Comparison of ENCODE assay signal across 28 mouse cellular contexts in the genomic region with DNA sequence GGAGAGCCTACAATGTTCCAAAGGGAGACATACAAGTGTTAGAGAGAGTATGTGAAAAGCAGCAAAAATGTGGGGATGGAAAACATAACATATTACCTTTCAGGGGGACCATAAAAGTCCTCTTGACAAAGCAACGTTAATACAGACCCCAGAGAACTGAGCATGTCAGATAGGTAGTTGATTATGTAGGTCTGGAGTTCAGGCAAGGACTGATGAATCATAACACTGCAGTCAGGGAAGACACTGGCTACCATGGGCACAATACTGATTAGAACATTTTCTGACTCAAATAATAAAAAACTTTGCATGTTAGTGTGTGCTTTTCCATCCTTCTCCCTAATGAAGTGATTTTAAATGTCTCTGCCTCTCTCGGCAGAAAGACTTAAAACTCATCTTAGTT. TPM values are rescaled to one million over a fixed set of nuclear protein-coding genes. Genes with fewer than 3 reads are reported as not detected.
A peak's percentile ranks its signal among the peaks of the same experiment; 100 is the strongest.
DNase-seq lines count a peak whose midpoint lies in the region; ATAC-seq and TF ChIP-seq lines count a peak whose summit lies in the region.
"Had no signal": no experiment of that assay in that cellular context is flagged by ENCODE, and none has a peak within 500 bp of the region (broad histone marks: within the 10 kb centered on the region; RNA-seq: fewer than 3 reads in every experiment).

No protein-coding gene starts in this region.

- no peak for TF ChIP-seq CTCF in intestine, postnatal 0 days (IDR thresholded peaks at IDR 0.05; ENCODE audit: low read depth)
- TF ChIP-seq CTCF in brain, embryonic 14.5 days (IDR thresholded peaks at IDR 0.05; ENCODE audit: borderline replicate concordance, extremely low read depth, insufficient read depth, insufficient read length): no peak

- H3K9me3 ChIP-seq in intestine, postnatal 0 days (ENCODE audit: control insufficient read depth): no peaks in the 10 kb centered on the region
- H3K9me3 ChIP-seq in intestine, embryonic 15.5 days: no peaks in the 10 kb centered on the region
- no peaks in the 10 kb centered on the region for H3K9me3 ChIP-seq in liver, embryonic 11.5 days (ENCODE audit: control insufficient read depth, low read length)
- H3K9me3 ChIP-seq: forebrain, embryonic 12.5 days; heart, embryonic 10.5 days; heart, embryonic 15.5 days; hindbrain, embryonic 12.5 days; limb, embryonic 12.5 days; lung, embryonic 15.5 days; midbrain, embryonic 12.5 days; neural tube, embryonic 15.5 days had no signal

- H3K4me1 ChIP-seq in intestine, postnatal 0 days (replicated peaks; ENCODE audit: control insufficient read depth, insufficient read depth, low read length): no peaks in the 10 kb centered on the region
- no peaks in the 10 kb centered on the region for H3K4me1 ChIP-seq in intestine, embryonic 15.5 days (replicated peaks)
- no peaks in the 10 kb centered on the region for H3K4me1 ChIP-seq in liver, embryonic 11.5 days (replicated peaks; ENCODE audit: control insufficient read depth, insufficient read depth, low read length)
- H3K4me1 ChIP-seq: forebrain, embryonic 12.5 days; hindbrain, embryonic 12.5 days; midbrain, embryonic 12.5 days; neural tube, embryonic 15.5 days had no signal

- WGBS in intestine, postnatal 0 days: 51% methylated on average over 2 of the region's 2 CpGs
- 55% methylated on average over 2 of the region's 2 CpGs for WGBS in intestine, embryonic 15.5 days
- 57% methylated on average over 2 of the region's 2 CpGs for WGBS in liver, embryonic 11.5 days

- no peak overlapping the region for H3K4me3 ChIP-seq in intestine, postnatal 0 days (ENCODE audit: low read depth, low read length)
- H3K4me3 ChIP-seq in intestine, embryonic 15.5 days (replicated peaks): no peak overlapping the region
- no peak overlapping the region for H3K4me3 ChIP-seq in liver, embryonic 11.5 days (ENCODE audit: low read depth, low read length)
- H3K4me3 ChIP-seq: erythroblast, embryonic 14.5 days; forebrain, embryonic 12.5 days; heart, embryonic 10.5 days; heart, embryonic 15.5 days; hindbrain, embryonic 12.5 days; limb, embryonic 12.5 days; lung, embryonic 15.5 days; midbrain, embryonic 12.5 days; neural tube, embryonic 15.5 days had no signal

- no peaks in the 10 kb centered on the region for H3K36me3 ChIP-seq in intestine, postnatal 0 days (ENCODE audit: control insufficient read depth, insufficient read depth)
- no peaks in the 10 kb centered on the region for H3K36me3 ChIP-seq in intestine, embryonic 15.5 days
- H3K36me3 ChIP-seq in liver, embryonic 11.5 days (ENCODE audit: control insufficient read depth, insufficient read depth, low read length): no peaks in the 10 kb centered on the region
- H3K36me3 ChIP-seq: forebrain, embryonic 12.5 days; heart, embryonic 10.5 days; heart, embryonic 15.5 days; hindbrain, embryonic 12.5 days; limb, embryonic 12.5 days; lung, embryonic 15.5 days; midbrain, embryonic 12.5 days; neural tube, embryonic 15.5 days had no signal

- no peak overlapping the region for H3K27ac ChIP-seq in intestine, postnatal 0 days (ENCODE audit: low read depth, low read length)
- H3K27ac ChIP-seq in intestine, embryonic 15.5 days: no peak overlapping the region
- H3K27ac ChIP-seq in liver, embryonic 11.5 days (ENCODE audit: low read depth, low read length): no peak overlapping the region
- H3K27ac ChIP-seq: forebrain, embryonic 12.5 days; heart, embryonic 10.5 days; heart, embryonic 15.5 days; hindbrain, embryonic 12.5 days; limb, embryonic 12.5 days; lung, embryonic 15.5 days; midbrain, embryonic 12.5 days; neural tube, embryonic 15.5 days; stomach, postnatal 0 days had no signal

- H3K4me2 ChIP-seq in intestine, postnatal 0 days (replicated peaks; ENCODE audit: low read depth): peak overlapping the region; percentile 39; the same call in 1 of the 2 replicates
- no peak overlapping the region for H3K4me2 ChIP-seq in intestine, embryonic 15.5 days (replicated peaks)
- H3K4me2 ChIP-seq in liver, embryonic 11.5 days: no peak overlapping the region
- H3K4me2 ChIP-seq: forebrain, embryonic 12.5 days; hindbrain, embryonic 12.5 days; midbrain, embryonic 12.5 days; neural tube, embryonic 15.5 days had no signal

- no peak overlapping the region for H3K9ac ChIP-seq in intestine, postnatal 0 days (ENCODE audit: low read depth, low read length)
- no peak overlapping the region for H3K9ac ChIP-seq in intestine, embryonic 15.5 days
- no peak overlapping the region for H3K9ac ChIP-seq in liver, embryonic 11.5 days (ENCODE audit: low read depth, low read length)
- H3K9ac ChIP-seq: forebrain, embryonic 12.5 days; heart, embryonic 15.5 days; hindbrain, embryonic 12.5 days; limb, embryonic 12.5 days; lung, embryonic 15.5 days; midbrain, embryonic 12.5 days; neural tube, embryonic 15.5 days had no signal

- ATAC-seq in intestine, postnatal 0 days: no peak
- ATAC-seq in intestine, embryonic 15.5 days: no peak
- ATAC-seq in liver, embryonic 11.5 days (replicated peaks; ENCODE audit: low FRiP score): no peak

- no peak for TF ChIP-seq POLR2A in brain, embryonic 14.5 days (IDR thresholded peaks at IDR 0.05; ENCODE audit: borderline replicate concordance, extremely low read depth, insufficient read depth, insufficient read length, poor library complexity, severe bottlenecking)

- H3K27me3 ChIP-seq in intestine, postnatal 0 days (replicated peaks; ENCODE audit: control insufficient read depth, insufficient read depth, low read length): no peaks in the 10 kb centered on the region
- H3K27me3 ChIP-seq in intestine, embryonic 15.5 days (replicated peaks): no peaks in the 10 kb centered on the region
- no peaks in the 10 kb centered on the region for H3K27me3 ChIP-seq in liver, embryonic 11.5 days (replicated peaks; ENCODE audit: control insufficient read depth, insufficient read depth, low read length)
- H3K27me3 ChIP-seq: forebrain, embryonic 12.5 days; hindbrain, embryonic 12.5 days; lung, embryonic 15.5 days; midbrain, embryonic 12.5 days; neural tube, embryonic 15.5 days had no signal

- peak; percentile 25 for DNase-seq in A20 (ENCODE audit: low read depth, low spot score)
- DNase-seq in MEL-GATA-1-ER (ENCODE audit: extremely low read depth, low read depth): peak; percentile 66
- peak; percentile 23 for DNase-seq in brain, embryonic 14.5 days (ENCODE audit: low read depth)
- no peak for DNase-seq in liver, embryonic 11.5 days (ENCODE audit: low spot score)
- no peak for DNase-seq in cerebellum, postnatal 10 days
- DNase-seq: adrenal gland, adult 8-10 months; cerebellum, adult 11 months; cerebellum, adult 9-10 months; gastrocnemius, postnatal 14 days; kidney, adult 11 months; kidney, postnatal 14 days; layer of hippocampus, adult 9-11 months; lung, postnatal 36 days; right cerebral cortex, adult 18-20 months; thymus, adult 18-20 months; thymus, postnatal 25 days had no signal

RNA-seq across cellular contexts. Expression of a gene that starts 8.5 kb away (rescaled TPM):
- 2.2 and 2.4 TPM in 2 replicates for polyA plus RNA-seq in intestine, postnatal 0 days (2015; fragmentation: Nextera tagmentation; extraction: Ambion mirVana)
- polyA plus RNA-seq in intestine, embryonic 15.5 days (2015; fragmentation: Nextera tagmentation; extraction: Ambion mirVana): 2.4 TPM in 2 replicates
- 10.0 and 24.6 TPM in 2 replicates for polyA plus RNA-seq in brain, embryonic 14.5 days (2012; rRNA removed)
- 0.13 and 0.32 TPM in 2 replicates for polyA plus RNA-seq in liver, embryonic 11.5 days (2014; fragmentation: Nextera tagmentation; extraction: Ambion mirVana)
- polyA plus RNA-seq: erythroblast, embryonic 14.5 days had no signal

Comparison
In these comparisons a context has a peak if more than half of its experiments do, and no peak if none do; other contexts are left out.
1. DNase-seq: peak in A20 (single experiment), MEL-GATA-1-ER (single experiment) and brain, embryonic 14.5 days (single experiment); none in liver, embryonic 11.5 days (single experiment) and cerebellum, postnatal 10 days (0 of 2).